Mouse (Mus musculus): ENCODE data around the gene Nfe2l3. TPM values are rescaled to one million over a fixed set of nuclear protein-coding genes. Genes with fewer than 3 reads are reported as not detected.

Nfe2l3 gene
- total RNA-seq, 1 experiment: 1.4 TPM

- DNase-seq (ENCODE audit: low read depth, low spot score): no peak
- Histone ChIP-seq H3K27ac (ENCODE audit: insufficient read depth, low read depth, low read length, poor library complexity, severe bottlenecking) (no peak overlapping the region), H3K4me3 (ENCODE audit: insufficient read depth in 1 of 2, low read depth in 1 of 2, low read length in 2 of 2, poor library complexity in 1 of 2, severe bottlenecking in 1 of 2) (peak overlapping the region in 1 of 2 experiments; percentile 43; a peak in 1 of 4 replicates), H3K36me3 (ENCODE audit: control insufficient read depth, insufficient read depth, low read length, poor library complexity, severe bottlenecking) (no peaks in the 10 kb centered on the region), H3K9ac (ENCODE audit: insufficient read depth, low read depth, low read length, poor library complexity, severe bottlenecking) (no peak overlapping the region), H3K4me1 (ENCODE audit: control insufficient read depth in 2 of 2, insufficient read depth in 2 of 2, low read length in 2 of 2, poor library complexity in 1 of 2) (peaks cover 3 to 18% of the 10 kb centered on the region in 2 experiments; a peak in 2 of 4 replicates), H3K9me3 (ENCODE audit: control insufficient read depth, insufficient read depth, low read depth, low read length) (no peaks in the 10 kb centered on the region)
- TF ChIP-seq ZC3H11A (IDR thresholded peaks at IDR 0.05; ENCODE audit: borderline replicate concordance, low read depth, low read length): no peak
- no peak for TF ChIP-seq CHD2 (IDR thresholded peaks at IDR 0.05; ENCODE audit: low read depth, low read length)
- TF ChIP-seq MAFK (IDR thresholded peaks at IDR 0.05; ENCODE audit: insufficient read depth, low read depth, low read length): no peak
- TF ChIP-seq ZNF384 (IDR thresholded peaks at IDR 0.05; ENCODE audit: low read depth, low read length): no peak
- no peak for TF ChIP-seq HCFC1 (IDR thresholded peaks at IDR 0.05; ENCODE audit: borderline replicate concordance, insufficient read depth, low read length)
- in situ Hi-C loops (cut with MboI; ENCODE audit: low sequenced_read_pairs in 2 of 2, unreplicated experiment in 2 of 2): no loop called here
Observed at GRCm38 (mm10) chr6:51401294-51401693, 31.2 kb upstream of the Nfe2l3 start.

DNA sequence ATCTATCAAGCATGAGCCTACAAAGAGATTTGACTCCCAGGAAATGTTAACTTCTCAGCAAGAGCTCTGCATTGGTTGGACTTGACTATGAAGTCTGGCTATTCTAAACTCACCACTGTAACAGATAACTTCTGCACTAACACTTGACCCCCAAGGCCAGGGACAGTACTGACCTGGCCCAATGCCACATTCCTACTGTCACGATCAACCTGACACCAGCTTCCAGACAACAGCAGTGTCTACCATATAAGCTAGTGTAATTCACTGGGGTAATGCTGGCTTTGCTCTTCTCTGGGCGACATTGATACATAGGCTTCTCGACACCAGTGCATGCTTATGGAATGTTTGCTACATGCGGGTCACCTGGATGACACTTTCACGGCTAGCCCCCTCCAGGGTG, 28.9 kb upstream of the Nfe2l3 start:
- H3K27ac ChIP-seq (ENCODE audit: insufficient read depth, low read depth, low read length, poor library complexity, severe bottlenecking): no peak overlapping the region
- H3K9ac ChIP-seq (ENCODE audit: insufficient read depth, low read depth, low read length, poor library complexity, severe bottlenecking): no peak overlapping the region
- DNase-seq (ENCODE audit: low read depth, low spot score): no peak
- TF ChIP-seq ZC3H11A (IDR thresholded peaks at IDR 0.05; ENCODE audit: borderline replicate concordance, low read depth, low read length): no peak
- TF ChIP-seq ZNF384 (IDR thresholded peaks at IDR 0.05; ENCODE audit: low read depth, low read length): no peak
- H3K9me3 ChIP-seq (ENCODE audit: control insufficient read depth, insufficient read depth, low read depth, low read length): no peaks in the 10 kb centered on the region
- in situ Hi-C loops (cut with MboI; ENCODE audit: low sequenced_read_pairs in 2 of 2, unreplicated experiment in 2 of 2): no loop called here
- no peaks in the 10 kb centered on the region for H3K36me3 ChIP-seq (ENCODE audit: control insufficient read depth, insufficient read depth, low read length, poor library complexity, severe bottlenecking)
- H3K4me1 ChIP-seq (ENCODE audit: control insufficient read depth in 2 of 2, insufficient read depth in 2 of 2, low read length in 2 of 2, poor library complexity in 1 of 2): peaks cover 3 to 18% of the 10 kb centered on the region in 2 experiments; a peak in 2 of 4 replicates
- H3K4me3 ChIP-seq (ENCODE audit: insufficient read depth in 1 of 2, low read depth in 1 of 2, low read length in 2 of 2, poor library complexity in 1 of 2, severe bottlenecking in 1 of 2): no peak overlapping the region

GRCm38 (mm10) chr6:51404502-51404901, 28.0 kb upstream of the Nfe2l3 start:
- TF ChIP-seq ZC3H11A (IDR thresholded peaks at IDR 0.05; ENCODE audit: borderline replicate concordance, low read depth, low read length): no peak
- no peak for TF ChIP-seq ZNF384 (IDR thresholded peaks at IDR 0.05; ENCODE audit: low read depth, low read length)
- no peak for TF ChIP-seq MAFK (IDR thresholded peaks at IDR 0.05; ENCODE audit: insufficient read depth, low read depth, low read length)
- TF ChIP-seq CHD2 (IDR thresholded peaks at IDR 0.05; ENCODE audit: low read depth, low read length): no peak
- in situ Hi-C loops (cut with MboI; ENCODE audit: low sequenced_read_pairs in 2 of 2, unreplicated experiment in 2 of 2): no loop called here
- DNase-seq (ENCODE audit: low read depth, low spot score): no peak
- H3K27ac ChIP-seq (ENCODE audit: insufficient read depth, low read depth, low read length, poor library complexity, severe bottlenecking): no peak overlapping the region
- no peak overlapping the region for H3K4me3 ChIP-seq (ENCODE audit: insufficient read depth in 1 of 2, low read depth in 1 of 2, low read length in 2 of 2, poor library complexity in 1 of 2, severe bottlenecking in 1 of 2)
- H3K4me1 ChIP-seq (ENCODE audit: control insufficient read depth in 2 of 2, insufficient read depth in 2 of 2, low read length in 2 of 2, poor library complexity in 1 of 2): peaks cover 0 to 11% of the 10 kb centered on the region in 2 experiments; a peak in 2 of 4 replicates
- H3K9me3 ChIP-seq (ENCODE audit: control insufficient read depth, insufficient read depth, low read depth, low read length): no peaks in the 10 kb centered on the region
- H3K36me3 ChIP-seq (ENCODE audit: control insufficient read depth, insufficient read depth, low read length, poor library complexity, severe bottlenecking): no peaks in the 10 kb centered on the region
- no peak overlapping the region for H3K9ac ChIP-seq (ENCODE audit: insufficient read depth, low read depth, low read length, poor library complexity, severe bottlenecking)

DNA sequence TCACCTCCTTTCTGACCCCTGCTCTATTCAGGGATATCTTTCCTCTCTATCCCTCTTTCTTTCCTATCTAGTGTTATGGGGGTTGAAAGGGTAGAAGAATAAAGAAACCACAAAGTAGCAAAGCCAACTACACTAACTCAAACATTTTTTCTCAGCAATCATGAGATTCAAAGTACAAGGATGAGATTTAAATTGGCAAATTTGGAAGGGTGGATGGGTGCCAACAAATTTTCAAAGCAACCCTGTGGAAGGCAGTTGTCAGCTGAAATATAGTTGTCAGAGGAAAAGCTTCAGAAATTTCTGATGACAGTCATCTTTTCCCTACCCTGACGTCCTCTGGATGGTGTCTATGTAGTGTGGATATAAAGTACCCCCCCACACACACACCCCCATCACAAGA, 16.0 kb upstream of the Nfe2l3 start:
- DNase-seq (ENCODE audit: low read depth, low spot score): no peak
- Histone ChIP-seq H3K9me3 (ENCODE audit: control insufficient read depth, insufficient read depth, low read depth, low read length) (no peaks in the 10 kb centered on the region), H3K4me1 (ENCODE audit: control insufficient read depth in 2 of 2, insufficient read depth in 2 of 2, low read length in 2 of 2, poor library complexity in 1 of 2) (no peaks in the 10 kb centered on the region), H3K9ac (ENCODE audit: insufficient read depth, low read depth, low read length, poor library complexity, severe bottlenecking) (no peak overlapping the region), H3K4me3 (ENCODE audit: insufficient read depth in 1 of 2, low read depth in 1 of 2, low read length in 2 of 2, poor library complexity in 1 of 2, severe bottlenecking in 1 of 2) (no peak overlapping the region), H3K27ac (ENCODE audit: insufficient read depth, low read depth, low read length, poor library complexity, severe bottlenecking) (no peak overlapping the region), H3K36me3 (ENCODE audit: control insufficient read depth, insufficient read depth, low read length, poor library complexity, severe bottlenecking) (no peaks in the 10 kb centered on the region)
- in situ Hi-C loops (cut with MboI; ENCODE audit: low sequenced_read_pairs in 2 of 2, unreplicated experiment in 2 of 2): no loop called here
- no peak for TF ChIP-seq ZC3H11A (IDR thresholded peaks at IDR 0.05; ENCODE audit: borderline replicate concordance, low read depth, low read length)
- TF ChIP-seq HCFC1 (IDR thresholded peaks at IDR 0.05; ENCODE audit: borderline replicate concordance, insufficient read depth, low read length): no peak
- TF ChIP-seq CHD2 (IDR thresholded peaks at IDR 0.05; ENCODE audit: low read depth, low read length): no peak
- no peak for TF ChIP-seq MAFK (IDR thresholded peaks at IDR 0.05; ENCODE audit: insufficient read depth, low read depth, low read length)
- TF ChIP-seq ZNF384 (IDR thresholded peaks at IDR 0.05; ENCODE audit: low read depth, low read length): no peak

- no peak for DNase-seq (ENCODE audit: low read depth, low spot score)
- H3K9me3 ChIP-seq (ENCODE audit: control insufficient read depth, insufficient read depth, low read depth, low read length): no peaks in the 10 kb centered on the region
- no peaks in the 10 kb centered on the region for H3K36me3 ChIP-seq (ENCODE audit: control insufficient read depth, insufficient read depth, low read length, poor library complexity, severe bottlenecking)
- no peaks in the 10 kb centered on the region for H3K4me1 ChIP-seq (ENCODE audit: control insufficient read depth in 2 of 2, insufficient read depth in 2 of 2, low read length in 2 of 2, poor library complexity in 1 of 2)
- no peak overlapping the region for H3K4me3 ChIP-seq (ENCODE audit: insufficient read depth in 1 of 2, low read depth in 1 of 2, low read length in 2 of 2, poor library complexity in 1 of 2, severe bottlenecking in 1 of 2)
- in situ Hi-C loops (cut with MboI; ENCODE audit: low sequenced_read_pairs in 2 of 2, unreplicated experiment in 2 of 2): no loop called here
- TF ChIP-seq ZC3H11A (IDR thresholded peaks at IDR 0.05; ENCODE audit: borderline replicate concordance, low read depth, low read length): no peak
- no peak overlapping the region; the same call in 1 of the 2 replicates for H3K27ac ChIP-seq (ENCODE audit: insufficient read depth, low read depth, low read length, poor library complexity, severe bottlenecking)
- no peak overlapping the region for H3K9ac ChIP-seq (ENCODE audit: insufficient read depth, low read depth, low read length, poor library complexity, severe bottlenecking)
Observed at GRCm38 (mm10) chr6:51417306-51417936, 15.0 kb upstream of the Nfe2l3 start.

Measured in ES-E14 (cell line).